Mouse (Mus musculus): ENCODE results near the gene Mettl8. TPM values are rescaled to one million over a fixed set of nuclear protein-coding genes. Genes with fewer than 3 reads are reported as not detected.

Mettl8 gene
- polyA plus RNA-seq, 1 experiment from 2014 or later = 17.8 TPM

- no peak overlapping the region for H3K9ac ChIP-seq (replicated peaks; ENCODE audit: low read length)
- no peak overlapping the region for H3K27ac ChIP-seq (ENCODE audit: low read length)
- H3K4me2 ChIP-seq (replicated peaks; ENCODE audit: low read depth, low read length) = no peak overlapping the region
- ATAC-seq (ENCODE audit: low FRiP score, low TSS enrichment) = no peak
- no peaks in the 10 kb centered on the region for H3K4me1 ChIP-seq (ENCODE audit: insufficient read depth, low read length)
- H3K9me3 ChIP-seq (ENCODE audit: low read length) = no peaks in the 10 kb centered on the region
- 78% methylated on average over 6 of the region's 6 CpGs for WGBS
- H3K36me3 ChIP-seq (ENCODE audit: insufficient read depth, low read length) = no peaks in the 10 kb centered on the region
- no peak overlapping the region for H3K4me3 ChIP-seq (ENCODE audit: low read length)
- no peaks in the 10 kb centered on the region for H3K27me3 ChIP-seq (ENCODE audit: insufficient read depth, low read length)
Measured at GRCm38 (mm10) chr2:71037447-71037846, 17.9 kb downstream of the Mettl8 start.

- Histone ChIP-seq H3K9me3 (ENCODE audit: low read length) (no peaks in the 10 kb centered on the region), H3K9ac (replicated peaks; ENCODE audit: low read length) (no peak overlapping the region), H3K4me2 (replicated peaks; ENCODE audit: low read depth, low read length) (no peak overlapping the region), H3K4me1 (ENCODE audit: insufficient read depth, low read length) (no peaks in the 10 kb centered on the region; the same call in 1 of the 2 replicates), H3K4me3 (ENCODE audit: low read length) (no peak overlapping the region), H3K36me3 (ENCODE audit: insufficient read depth, low read length) (no peaks in the 10 kb centered on the region), H3K27me3 (ENCODE audit: insufficient read depth, low read length) (no peaks in the 10 kb centered on the region), H3K27ac (ENCODE audit: low read length) (no peak overlapping the region)
- 73% methylated on average over 8 of the region's 8 CpGs for WGBS
- ATAC-seq (ENCODE audit: low FRiP score, low TSS enrichment) = no peak
Measured at GRCm38 (mm10) chr2:71033987-71034386, 21.4 kb downstream of the Mettl8 start.

GRCm38 (mm10) chr2:71033014-71033413 lies 22.4 kb downstream of the Mettl8 start:
- Histone ChIP-seq H3K27me3 (ENCODE audit: insufficient read depth, low read length) (no peaks in the 10 kb centered on the region), H3K9me3 (ENCODE audit: low read length) (no peaks in the 10 kb centered on the region), H3K4me3 (ENCODE audit: low read length) (no peak overlapping the region), H3K9ac (replicated peaks; ENCODE audit: low read length) (no peak overlapping the region), H3K36me3 (ENCODE audit: insufficient read depth, low read length) (no peaks in the 10 kb centered on the region), H3K4me1 (ENCODE audit: insufficient read depth, low read length) (no peaks in the 10 kb centered on the region; the same call in 1 of the 2 replicates), H3K4me2 (replicated peaks; ENCODE audit: low read depth, low read length) (no peak overlapping the region), H3K27ac (ENCODE audit: low read length) (no peak overlapping the region)
- ATAC-seq (ENCODE audit: low FRiP score, low TSS enrichment) = no peak
- whole genome bisulfite sequencing = 81% methylated on average over 4 of the region's 4 CpGs

- WGBS = 85% methylated on average over 18 of the region's 18 CpGs
- no peaks in the 10 kb centered on the region for H3K9me3 ChIP-seq (ENCODE audit: low read length)
- no peak overlapping the region for H3K27ac ChIP-seq (ENCODE audit: low read length)
Measured at GRCm38 (mm10) chr2:71031973-71032794, 23.2 kb downstream of the Mettl8 start.

GRCm38 (mm10) chr2:71030663-71031062 lies 24.7 kb downstream of the Mettl8 start:
- Histone ChIP-seq H3K4me2 (replicated peaks; ENCODE audit: low read depth, low read length) (no peak overlapping the region), H3K4me3 (ENCODE audit: low read length) (no peak overlapping the region), H3K27me3 (ENCODE audit: insufficient read depth, low read length) (no peaks in the 10 kb centered on the region), H3K4me1 (ENCODE audit: insufficient read depth, low read length) (peaks cover under 1% of the 10 kb centered on the region; the same call in 1 of the 2 replicates), H3K9me3 (ENCODE audit: low read length) (no peaks in the 10 kb centered on the region), H3K9ac (replicated peaks; ENCODE audit: low read length) (no peak overlapping the region), H3K36me3 (ENCODE audit: insufficient read depth, low read length) (no peaks in the 10 kb centered on the region), H3K27ac (ENCODE audit: low read length) (no peak overlapping the region)
- 90% methylated on average over 2 of the region's 2 CpGs for WGBS
- no peak for ATAC-seq (ENCODE audit: low FRiP score, low TSS enrichment)

More at GRCm38 (mm10) chr2:71031973-71032794, 23.2 kb downstream of the Mettl8 start:
- no peaks in the 10 kb centered on the region; the same call in 1 of the 2 replicates for H3K4me1 ChIP-seq (ENCODE audit: insufficient read depth, low read length)
- H3K9ac ChIP-seq (replicated peaks; ENCODE audit: low read length) = no peak overlapping the region
- H3K36me3 ChIP-seq (ENCODE audit: insufficient read depth, low read length) = no peaks in the 10 kb centered on the region
- no peak overlapping the region for H3K4me3 ChIP-seq (ENCODE audit: low read length)
- ATAC-seq (ENCODE audit: low FRiP score, low TSS enrichment) = no peak
- no peak overlapping the region for H3K4me2 ChIP-seq (replicated peaks; ENCODE audit: low read depth, low read length)
- no peaks in the 10 kb centered on the region for H3K27me3 ChIP-seq (ENCODE audit: insufficient read depth, low read length)

- no peak overlapping the region for H3K4me3 ChIP-seq (ENCODE audit: low read length)
- no peak for ATAC-seq (ENCODE audit: low FRiP score, low TSS enrichment)
- 97% methylated on average over 9 of the region's 9 CpGs for WGBS
- H3K4me2 ChIP-seq (replicated peaks; ENCODE audit: low read depth, low read length) = no peak overlapping the region
- no peaks in the 10 kb centered on the region for H3K9me3 ChIP-seq (ENCODE audit: low read length)
- H3K9ac ChIP-seq (replicated peaks; ENCODE audit: low read length) = no peak overlapping the region
- no peaks in the 10 kb centered on the region for H3K27me3 ChIP-seq (ENCODE audit: insufficient read depth, low read length)
- no peak overlapping the region for H3K27ac ChIP-seq (ENCODE audit: low read length)
- peaks cover 3% of the 10 kb centered on the region; the same call in 1 of the 2 replicates for H3K4me1 ChIP-seq (ENCODE audit: insufficient read depth, low read length)
- no peaks in the 10 kb centered on the region for H3K36me3 ChIP-seq (ENCODE audit: insufficient read depth, low read length)
Measured at GRCm38 (mm10) chr2:71027631-71028030, 27.8 kb downstream of the Mettl8 start.

- Histone ChIP-seq H3K9ac (replicated peaks; ENCODE audit: low read length) (no peak overlapping the region), H3K36me3 (ENCODE audit: insufficient read depth, low read length) (no peaks in the 10 kb centered on the region), H3K4me1 (ENCODE audit: insufficient read depth, low read length) (peaks cover 3% of the 10 kb centered on the region; the same call in 1 of the 2 replicates), H3K4me2 (replicated peaks; ENCODE audit: low read depth, low read length) (no peak overlapping the region), H3K27me3 (ENCODE audit: insufficient read depth, low read length) (no peaks in the 10 kb centered on the region), H3K9me3 (ENCODE audit: low read length) (no peaks in the 10 kb centered on the region), H3K27ac (ENCODE audit: low read length) (no peak overlapping the region), H3K4me3 (ENCODE audit: low read length) (no peak overlapping the region)
- peak; percentile 79 for ATAC-seq (ENCODE audit: low FRiP score, low TSS enrichment)
- 50% methylated on average over 5 of the region's 5 CpGs for WGBS
Measured at GRCm38 (mm10) chr2:71026787-71027186, 28.6 kb downstream of the Mettl8 start.

- Histone ChIP-seq H3K36me3 (ENCODE audit: insufficient read depth, low read length) (no peaks in the 10 kb centered on the region), H3K9me3 (ENCODE audit: low read length) (no peaks in the 10 kb centered on the region), H3K4me1 (ENCODE audit: insufficient read depth, low read length) (0 out of 2 replicates have a peak, but pooled peaks cover 3% of the 10 kb centered on the region), H3K27ac (ENCODE audit: low read length) (peak overlapping the region; percentile 76), H3K4me3 (ENCODE audit: low read length) (no peak overlapping the region), H3K9ac (replicated peaks; ENCODE audit: low read length) (no peak overlapping the region), H3K27me3 (ENCODE audit: insufficient read depth, low read length) (no peaks in the 10 kb centered on the region), H3K4me2 (replicated peaks; ENCODE audit: low read depth, low read length) (0 out of 2 replicates have a peak overlapping the region, but pooled peaks have one; percentile 13)
- ATAC-seq (ENCODE audit: low FRiP score, low TSS enrichment) = peak; percentile 43; the same call in 1 of the 2 replicates
- 47% methylated on average over 12 of the region's 12 CpGs for WGBS
Measured at GRCm38 (mm10) chr2:71025576-71026315, 29.6 kb downstream of the Mettl8 start.

GRCm38 (mm10) chr2:71023986-71024385 lies 31.4 kb downstream of the Mettl8 start:
- Histone ChIP-seq H3K4me2 (replicated peaks; ENCODE audit: low read depth, low read length) (no peak overlapping the region), H3K9me3 (ENCODE audit: low read length) (no peaks in the 10 kb centered on the region), H3K4me3 (ENCODE audit: low read length) (no peak overlapping the region), H3K9ac (replicated peaks; ENCODE audit: low read length) (no peak overlapping the region), H3K27ac (ENCODE audit: low read length) (no peak overlapping the region), H3K4me1 (ENCODE audit: insufficient read depth, low read length) (0 out of 2 replicates have a peak, but pooled peaks cover 3% of the 10 kb centered on the region), H3K27me3 (ENCODE audit: insufficient read depth, low read length) (no peaks in the 10 kb centered on the region), H3K36me3 (ENCODE audit: insufficient read depth, low read length) (no peaks in the 10 kb centered on the region)
- 91% methylated on average over 6 of the region's 6 CpGs for WGBS
- no peak for ATAC-seq (ENCODE audit: low FRiP score, low TSS enrichment)
